Mouse (Mus musculus) CH12.LX (cell line): ENCODE data around the gene Gm13128. TPM values are rescaled to one million over a fixed set of nuclear protein-coding genes. Genes with fewer than 3 reads are reported as not detected.
"Not testable (repeated sequence)": the region's sequence is repeated elsewhere in the genome, so short reads cannot be mapped to it uniquely, and the experiment has no call there.

Experiments used
- DNase-seq: peaks from one replicate; pipeline ENCODE4 v3.0.0-alpha.2; 2013; ENCODE audit errors: extremely low read depth
- H3K27ac ChIP-seq: 2 replicates; pipeline ENCODE4 v1.5.1; 2012; ENCODE audit warnings: low read depth, mild to moderate bottlenecking, control low read depth, moderate library complexity; ENCODE audit not compliant: insufficient read depth
- H3K27me3 ChIP-seq: replicated peaks from 2 replicates; pipeline ENCODE3; 2012; ENCODE audit warnings: inconsistent platforms
- H3K36me3 ChIP-seq, 2 experiments: replicated peaks in 1 of 2; 2 replicates each; pipeline versions ENCODE3 to v1.6.1; 2012; ENCODE audit warnings: inconsistent platforms in 1 of 2, low read length in 1 of 2, mild to moderate bottlenecking in 1 of 2, mixed read lengths in 1 of 2, moderate library complexity in 1 of 2; ENCODE audit not compliant: control insufficient read depth in 1 of 2, insufficient read depth in 1 of 2
- H3K4me1 ChIP-seq, 2 experiments: 2 replicates each; pipeline ENCODE4 v1.6.1; 2012; ENCODE audit warnings: inconsistent platforms in 1 of 2, moderate library complexity in 1 of 2; ENCODE audit not compliant: insufficient read depth in 2 of 2, control insufficient read depth in 1 of 2
- H3K4me2 ChIP-seq: 2 replicates; pipeline ENCODE4 v1.6.1; 2012; ENCODE audit warnings: low read depth, mild to moderate bottlenecking, control low read depth; ENCODE audit not compliant: poor library complexity, insufficient read depth, severe bottlenecking
- H3K4me3 ChIP-seq, 3 experiments: fragments of 150-350 bp in 1 of 3; sonication (generic) in 1 of 3; replicated peaks in 1 of 3; 2 replicates each; pipeline versions ENCODE3 to v1.5.1; 2011 to 2012; ENCODE audit warnings: low read depth in 2 of 3, low read length in 2 of 3, mild to moderate bottlenecking in 2 of 3, moderate library complexity in 2 of 3, control low read depth in 1 of 3, improper control_type of control experiment in 1 of 3, inconsistent platforms in 1 of 3, mixed read lengths in 1 of 3; ENCODE audit not compliant: poor library complexity in 1 of 3
- H3K79me2 ChIP-seq: replicated peaks from 2 replicates; pipeline ENCODE4 v1.6.1; 2012; ENCODE audit warnings: mild to moderate bottlenecking, moderate library complexity; ENCODE audit not compliant: control insufficient read depth, poor library complexity, insufficient read depth, severe bottlenecking; ENCODE audit errors: extremely low read depth
- H3K9ac ChIP-seq: 2 replicates; pipeline ENCODE4 v1.6.1; 2012; ENCODE audit warnings: low read depth, mild to moderate bottlenecking, control low read depth, moderate library complexity; ENCODE audit not compliant: insufficient read depth
- H3K9me3 ChIP-seq: replicated peaks from 2 replicates; pipeline ENCODE3; 2012; ENCODE audit warnings: low read length, inconsistent platforms, mixed read lengths
- dilution Hi-C: fragments of 300-500 bp; cut with MboI; formaldehyde crosslinking; loops from 2 replicates; pipeline ENCODE4 v1.14.3; 2020; ENCODE audit warnings: low sequenced_read_pairs; ENCODE audit not compliant: extremely low pct_unique_long_range_greater_than_20kb, extremely low pct_ligation_motif_present
- in situ Hi-C: fragments of 300-500 bp; cut with MboI; formaldehyde crosslinking; loops from 3 replicates; pipeline ENCODE4 v1.14.3; 2019; ENCODE audit warnings: low sequenced_read_pairs, low pct_ligation_motif_present, low pct_unique_long_range_greater_than_20kb, mixed read lengths
- polyA plus RNA-seq: library from polyadenylated mRNA; unstranded; fragments of >175 nt; gene quantifications from 2 replicates; pipeline ENCODE4 v1.2.1, GENCODE M21; 2012; ENCODE audit warnings: low read depth; ENCODE audit not compliant: insufficient read length
- total RNA-seq, 2 experiments: library from RNA; depleted of rRNA; stranded (reverse); fragments of 300-350 nt in 1 of 2; fragments of >200 nt in 1 of 2; gene quantifications; 2 replicates each; pipeline ENCODE4 v1.2.3; 2012 to 2014

Gm13128 gene
- total RNA-seq (2012; rRNA removed) (not detected in 2 replicates), total RNA-seq (2014; rRNA removed) (not detected in 2 replicates), polyA plus RNA-seq (not detected in 2 replicates)

DNA sequence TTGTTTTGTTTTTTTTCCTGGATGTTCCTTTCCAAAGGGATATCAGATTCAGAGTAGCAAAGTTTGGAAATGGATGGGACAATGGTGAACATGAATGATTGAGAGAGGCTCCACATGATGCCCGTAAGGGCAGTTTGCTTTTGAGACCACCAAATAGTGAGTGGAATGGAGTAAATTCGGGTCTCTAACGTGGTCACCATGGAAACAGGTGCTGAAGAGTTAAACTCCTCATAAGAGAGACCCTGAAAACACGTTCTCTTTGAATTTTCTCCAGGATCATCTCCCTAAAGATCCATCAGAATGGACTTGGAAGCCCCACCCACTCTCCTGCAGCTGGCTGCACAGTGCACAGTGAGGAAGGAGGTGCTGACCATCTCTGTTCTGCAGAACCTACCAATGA, at the start of gene Gm13128:
Gene Gm13128, plus strand, starts transcription at position 301 of the 400 bp plus-strand sequence.
- H3K36me3 ChIP-seq, DNase-seq, H3K4me3 ChIP-seq, H3K4me2 ChIP-seq, H3K9me3 ChIP-seq, H3K27me3 ChIP-seq, H3K9ac ChIP-seq, in situ Hi-C loops, dilution Hi-C loops, H3K27ac ChIP-seq, H3K4me1 ChIP-seq, H3K79me2 ChIP-seq: not testable (repeated sequence)

DNA sequence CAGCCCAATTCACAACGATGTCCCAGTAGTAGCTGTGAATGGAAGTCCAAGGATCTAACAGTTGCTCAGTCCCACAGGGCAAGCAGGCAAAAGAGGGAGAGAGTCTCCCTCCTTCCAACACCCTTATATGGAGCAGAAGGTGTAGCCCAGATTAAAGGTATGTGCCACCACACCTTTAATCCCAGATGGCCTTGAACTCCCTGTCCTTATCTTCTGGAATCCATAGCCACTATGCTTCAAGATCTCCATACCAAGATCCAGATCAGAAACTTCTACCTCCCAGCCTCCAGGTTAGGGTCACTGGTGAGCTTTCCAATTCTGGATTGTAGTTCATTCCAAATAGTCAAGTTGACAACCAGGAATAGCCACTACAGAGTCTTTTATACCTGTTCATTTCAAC, 49.7 kb upstream of the Gm13128 start, which contains the start of gene Pramel5:
Gene Pramel5, minus strand, starts transcription at position 101 of the 400 bp plus-strand sequence.
- DNase-seq, H3K9ac ChIP-seq, H3K4me1 ChIP-seq, H3K4me2 ChIP-seq, H3K27ac ChIP-seq, H3K27me3 ChIP-seq, H3K36me3 ChIP-seq, in situ Hi-C loops, H3K79me2 ChIP-seq, dilution Hi-C loops, H3K4me3 ChIP-seq, H3K9me3 ChIP-seq: not testable (repeated sequence)

DNA sequence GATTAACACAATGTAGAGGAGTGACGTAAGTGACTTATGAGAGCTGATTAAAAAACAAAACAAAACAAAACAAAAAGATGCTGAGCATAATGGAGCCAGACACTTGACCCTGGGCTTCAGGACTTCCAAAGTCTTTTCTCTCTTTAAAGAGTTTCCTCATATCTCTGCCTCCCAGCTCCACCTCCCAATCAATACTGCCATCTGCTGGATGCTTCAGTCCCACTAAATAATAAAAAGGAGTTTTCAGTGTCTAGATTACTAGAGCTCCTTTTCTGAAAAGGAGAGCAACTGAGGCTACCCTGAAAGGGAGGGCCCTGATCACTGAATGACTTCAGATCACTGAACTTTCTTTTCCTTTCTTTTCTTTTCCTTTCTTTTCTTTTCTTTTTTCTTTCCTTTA, 30.6 kb upstream of the Gm13128 start:
- H3K4me3 ChIP-seq, H3K27me3 ChIP-seq, H3K4me2 ChIP-seq, DNase-seq, in situ Hi-C loops, H3K79me2 ChIP-seq, H3K4me1 ChIP-seq, H3K9ac ChIP-seq, dilution Hi-C loops, H3K36me3 ChIP-seq, H3K9me3 ChIP-seq, H3K27ac ChIP-seq: not testable (repeated sequence)

DNA sequence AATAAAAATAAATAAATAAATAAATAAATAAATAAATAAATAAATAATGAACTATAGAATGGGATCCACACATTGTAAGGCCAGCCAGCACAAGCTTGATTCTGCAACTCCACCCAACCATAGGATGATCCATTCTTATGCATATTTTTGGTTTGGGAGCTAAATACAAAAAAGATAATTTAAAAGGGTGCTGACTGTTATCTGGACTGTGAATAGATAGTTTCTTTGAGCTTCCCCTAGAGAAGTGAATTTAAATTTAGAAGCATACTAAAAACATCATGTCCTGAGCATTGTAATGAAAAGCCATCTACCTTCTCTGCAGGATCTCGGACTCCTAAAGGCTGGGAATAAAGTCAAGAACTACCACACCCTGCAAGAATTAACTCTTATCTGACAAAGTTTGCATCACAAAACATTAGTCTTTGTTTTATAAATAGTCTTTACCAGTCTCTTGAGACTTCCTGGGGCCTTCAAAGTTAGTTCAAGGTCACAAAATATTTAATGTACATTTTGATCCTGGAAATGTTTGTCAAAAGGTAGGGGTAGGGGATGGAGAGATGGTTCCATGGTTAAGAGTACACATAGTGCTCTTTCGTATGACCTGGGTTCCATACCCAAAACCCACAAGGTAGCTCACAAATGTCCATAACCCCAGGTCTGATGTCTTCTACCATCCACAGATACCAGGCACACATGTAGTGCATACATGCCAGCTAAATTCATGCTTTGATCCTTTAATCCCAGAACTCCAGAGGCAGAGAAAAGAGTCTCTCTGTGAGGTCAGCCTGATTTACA, 17.2 kb upstream of the Gm13128 start:
- DNase-seq, dilution Hi-C loops, in situ Hi-C loops, H3K9ac ChIP-seq, H3K4me2 ChIP-seq, H3K79me2 ChIP-seq, H3K27me3 ChIP-seq, H3K9me3 ChIP-seq, H3K4me3 ChIP-seq, H3K27ac ChIP-seq, H3K4me1 ChIP-seq, H3K36me3 ChIP-seq: not testable (repeated sequence)

DNA sequence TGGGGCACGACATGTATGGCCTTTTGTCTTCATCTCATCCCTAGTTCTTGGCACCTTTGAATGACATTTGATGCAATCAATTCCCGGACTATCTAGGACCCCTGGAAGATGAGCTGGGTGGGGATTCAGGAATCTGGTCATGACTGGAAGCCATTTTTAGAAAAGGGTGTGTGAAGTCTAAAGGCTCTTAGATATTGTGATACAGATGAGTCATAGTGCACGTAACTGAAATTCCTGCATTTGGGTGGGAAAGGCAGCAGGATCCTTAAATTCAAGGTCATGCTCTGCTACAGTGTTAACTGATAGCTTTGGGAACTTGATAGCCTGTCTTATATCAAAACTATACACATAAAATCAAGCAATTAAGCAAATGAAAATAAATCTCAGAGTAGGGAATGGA, 5.8 kb downstream of the Gm13128 start:
- H3K79me2 ChIP-seq, in situ Hi-C loops, H3K27ac ChIP-seq, H3K9ac ChIP-seq, H3K27me3 ChIP-seq, H3K4me1 ChIP-seq, H3K36me3 ChIP-seq, H3K4me3 ChIP-seq, DNase-seq, H3K4me2 ChIP-seq, dilution Hi-C loops, H3K9me3 ChIP-seq: not testable (repeated sequence)

DNA sequence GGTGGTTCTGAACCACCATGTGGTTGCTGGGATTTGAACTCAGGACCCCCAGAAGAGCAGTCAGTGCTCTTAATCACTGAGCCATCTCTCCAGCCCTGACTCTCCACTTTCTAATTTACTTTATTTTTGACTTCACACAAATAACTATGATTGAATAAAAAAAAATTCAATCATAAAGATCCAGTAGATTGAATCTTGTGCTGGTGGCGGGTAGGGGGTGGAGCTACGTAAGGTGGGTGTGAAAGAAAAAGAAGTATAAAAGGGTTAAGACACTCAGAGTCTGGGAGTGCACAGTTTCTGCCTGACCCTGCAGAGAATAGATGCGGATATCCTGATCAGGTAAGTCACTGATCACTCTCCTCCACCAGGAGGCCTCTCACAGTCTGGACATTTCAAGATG, 27.6 kb downstream of the Gm13128 start, which contains the start of gene Gm13119:
Gene Gm13119, plus strand, starts transcription at position 301 of the 400 bp plus-strand sequence.
- DNase-seq, H3K9ac ChIP-seq, H3K4me1 ChIP-seq, H3K79me2 ChIP-seq, H3K36me3 ChIP-seq, H3K4me2 ChIP-seq, dilution Hi-C loops, H3K27me3 ChIP-seq, H3K27ac ChIP-seq, in situ Hi-C loops, H3K4me3 ChIP-seq, H3K9me3 ChIP-seq: not testable (repeated sequence)
